Mouse (Mus musculus) CH12F3 (cell line): ENCODE results near the gene Gcm2.

Experiments
- in situ Hi-C: fragments of 300-500 bp; cut with MboI; formaldehyde crosslinking; loops from 2 replicates; pipeline ENCODE4 v1.14.3; 2020; ENCODE audit warnings: low sequenced_read_pairs

Gcm2 gene

DNA sequence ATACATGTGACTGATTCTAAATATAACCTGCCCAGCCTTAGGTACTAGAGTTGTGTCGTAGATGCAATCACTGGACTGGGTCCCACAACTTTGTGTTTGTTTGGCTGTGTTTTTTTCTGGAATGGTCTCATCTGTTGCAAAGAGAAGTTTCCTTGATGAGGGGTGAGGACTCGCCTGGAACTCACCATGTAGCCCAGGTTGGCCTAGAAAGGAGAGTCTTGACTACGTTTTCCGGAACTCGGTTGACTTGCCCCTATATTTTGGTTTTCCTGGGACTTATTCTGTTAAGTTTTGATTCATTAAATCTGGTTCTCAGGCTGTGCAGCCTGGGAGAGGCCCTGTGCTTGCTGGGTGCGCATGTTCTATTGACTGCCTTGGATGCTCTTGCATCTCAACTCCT is 30.1 kb downstream of the Gcm2 start:
- in situ Hi-C loops = no loop called here

DNA sequence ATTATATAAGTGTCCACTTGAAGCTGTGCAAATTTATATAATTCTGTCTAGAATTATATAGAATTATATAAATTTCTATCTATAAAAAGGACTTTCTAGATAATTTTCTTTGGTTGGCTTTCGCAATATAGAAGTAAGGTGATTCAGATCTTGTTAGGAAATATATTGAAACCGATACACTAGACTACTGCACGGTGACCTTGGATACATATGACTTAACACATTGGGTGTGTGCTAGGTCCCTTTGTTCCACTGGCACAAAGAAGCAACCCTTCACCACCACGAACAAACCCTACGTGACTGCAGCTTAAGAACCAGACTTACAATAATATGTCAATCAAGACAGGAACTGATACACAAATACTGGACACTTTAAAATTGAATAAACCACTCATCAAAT is 31.0 kb downstream of the Gcm2 start:
- in situ Hi-C loops = no loop called here

DNA sequence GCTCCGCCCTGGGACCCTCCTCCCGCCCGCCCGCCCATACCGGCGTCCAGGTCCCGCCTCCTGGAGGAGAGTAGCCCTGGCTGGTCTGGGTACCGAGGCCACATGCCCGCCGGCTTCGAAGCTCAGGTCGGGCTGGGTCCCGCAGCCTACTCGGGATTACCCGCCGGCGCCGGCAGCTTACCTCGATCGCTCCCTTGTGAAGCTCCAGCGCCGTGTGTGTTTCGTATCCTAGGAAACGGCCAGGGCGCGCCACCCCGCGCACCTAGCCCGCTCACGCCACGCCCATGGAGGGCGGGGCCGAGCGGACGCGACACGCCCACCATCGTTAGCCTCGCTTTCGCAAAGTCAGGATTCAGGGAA is 31.4 kb downstream of the Gcm2 start, which contains the start of gene Mak:
Mak (minus strand) TSS at position 286 of the 360 bp plus-strand sequence.
- in situ Hi-C loops = no loop called here

DNA sequence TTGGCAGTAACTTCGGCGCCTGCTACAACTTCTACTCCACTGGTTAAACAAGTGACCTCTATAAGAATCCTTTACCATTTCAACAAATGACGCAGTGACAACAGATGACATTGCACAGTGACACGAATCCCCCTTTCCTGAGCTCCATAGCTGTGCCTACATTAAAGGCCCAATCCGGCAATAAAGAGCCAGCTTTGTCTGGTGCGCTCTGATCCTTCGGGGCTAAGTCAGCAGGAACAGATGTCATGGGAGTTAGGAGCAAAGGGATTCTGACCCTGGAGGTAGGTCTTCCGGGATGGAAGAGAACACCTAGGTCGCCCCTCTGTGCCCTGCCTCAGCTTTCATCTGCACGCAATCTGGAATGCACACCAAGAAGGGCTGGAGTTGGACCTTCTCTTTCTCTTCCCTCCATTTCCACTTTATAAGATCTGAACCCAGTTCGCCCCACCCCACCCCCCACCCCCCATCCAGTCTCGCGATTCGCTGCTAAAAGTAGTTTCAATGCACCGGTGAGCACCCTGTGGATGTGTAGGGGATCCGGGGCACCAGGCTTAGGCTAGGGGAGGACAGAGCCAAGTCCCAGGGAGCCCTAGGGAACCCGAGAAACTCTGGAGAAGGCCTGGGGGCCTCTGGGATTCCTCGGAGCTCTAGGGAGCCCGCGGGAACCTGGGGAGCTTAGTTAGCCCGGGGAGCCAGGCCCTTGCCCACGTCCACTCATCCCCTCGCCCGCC is 32.0 kb downstream of the Gcm2 start:
- in situ Hi-C loops = no loop called here

DNA sequence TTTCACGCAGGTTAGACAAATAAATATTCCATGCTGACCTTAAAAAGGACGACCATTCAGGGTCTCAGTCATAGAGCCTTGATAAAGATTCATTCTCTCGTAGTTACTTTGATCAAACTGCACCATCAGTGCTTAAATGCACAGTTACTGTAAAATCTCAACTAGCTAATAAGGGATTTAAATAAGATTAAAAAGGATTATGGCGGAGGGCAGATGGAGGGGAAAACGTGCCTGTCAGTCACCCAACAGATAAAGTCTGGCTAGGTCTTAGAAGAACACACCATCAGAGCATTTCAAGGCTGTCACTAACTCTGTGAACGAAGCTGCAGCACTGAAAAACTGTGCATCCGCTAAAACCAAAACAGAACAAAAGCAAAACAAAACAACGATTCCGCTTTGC is 32.9 kb downstream of the Gcm2 start:
- in situ Hi-C loops = no loop called here

DNA sequence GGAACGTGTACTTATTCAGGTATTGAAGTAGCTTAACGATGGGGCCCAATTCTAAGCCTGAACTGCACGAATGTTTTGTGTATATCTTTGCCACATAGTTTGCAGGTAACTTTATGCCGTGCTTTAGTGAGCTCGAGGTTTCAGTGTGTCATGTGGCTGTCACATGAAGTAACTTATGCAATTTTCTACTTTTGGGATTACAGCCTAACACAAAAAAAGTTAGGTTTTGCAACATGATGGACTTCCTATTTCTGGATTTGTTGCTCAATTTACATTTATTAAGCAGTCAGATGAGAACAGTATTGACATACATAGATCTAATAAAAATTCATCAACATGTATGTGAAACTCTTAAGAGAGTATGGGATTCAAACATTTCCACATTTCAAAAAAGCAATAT is 37.0 kb downstream of the Gcm2 start:
- in situ Hi-C loops = no loop called here

DNA sequence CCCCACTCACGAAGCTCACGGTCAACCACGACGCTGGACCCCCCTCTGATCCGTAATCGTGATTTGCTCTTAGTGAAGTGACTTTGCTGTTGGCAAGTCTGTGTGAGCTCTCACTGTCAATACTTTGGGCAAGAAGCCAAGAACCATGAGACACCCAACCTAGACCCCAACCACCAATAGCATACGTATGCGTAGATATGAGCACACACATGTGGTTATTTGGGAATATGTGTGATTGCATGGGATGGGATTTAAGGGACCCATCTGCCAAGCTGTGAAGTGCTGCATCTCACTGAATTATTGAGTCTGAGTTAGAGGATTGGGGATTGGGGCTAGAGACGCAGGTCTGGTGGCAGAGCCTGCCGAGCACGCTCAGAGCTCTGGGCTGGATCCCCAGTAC is 39.2 kb downstream of the Gcm2 start:
- in situ Hi-C loops = no loop called here

DNA sequence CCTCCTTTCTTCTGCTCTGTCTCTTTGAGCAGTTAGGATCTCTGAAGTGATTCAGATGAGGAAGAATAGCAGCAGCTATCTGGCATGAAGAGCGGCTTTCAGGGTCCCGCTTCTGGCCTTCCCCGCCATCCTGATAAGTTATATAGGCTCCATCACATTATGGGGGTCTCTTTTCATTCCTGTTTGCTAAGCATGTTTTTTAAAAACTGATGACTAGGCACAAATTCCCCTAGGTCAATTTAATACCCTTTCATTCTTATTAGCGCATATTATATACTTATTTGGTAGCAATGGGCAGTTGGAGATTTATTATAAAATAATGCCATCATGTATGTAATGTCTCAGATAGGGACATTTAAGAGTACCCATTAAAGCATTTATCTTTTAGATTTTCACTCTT is 43.2 kb downstream of the Gcm2 start:
- in situ Hi-C loops = no loop called here

DNA sequence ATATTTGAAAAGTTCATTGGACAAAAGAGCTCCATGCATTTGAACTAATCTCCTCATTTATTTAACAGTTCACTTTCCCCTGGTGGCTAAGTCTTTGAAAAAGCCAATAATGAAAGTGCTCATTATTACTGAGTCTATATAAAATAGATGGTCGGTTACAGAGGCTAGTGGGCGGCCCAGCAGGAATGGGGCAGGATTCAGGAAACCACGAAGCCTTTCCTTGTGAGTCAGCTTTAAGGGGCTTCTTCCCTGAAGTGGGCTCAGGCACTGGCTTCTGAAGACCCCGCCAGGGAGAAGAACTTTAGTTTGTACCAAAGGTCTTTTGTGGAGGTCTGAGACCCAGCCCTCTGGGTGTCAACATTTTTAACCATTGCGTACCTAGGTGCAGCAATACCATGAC is 58.9 kb downstream of the Gcm2 start:
- in situ Hi-C loops = no loop called here
